Mouse (Mus musculus) liver, adult 2 months (tissue): Measurements from ENCODE around the gene Gm21411. TPM values are rescaled to one million over a fixed set of nuclear protein-coding genes. Genes with fewer than 3 reads are reported as not detected.

Experiments used
- polyA plus RNA-seq: library from polyadenylated mRNA; depleted of rRNA; stranded (reverse); fragments of >200 nt; gene quantifications from 2 replicates; pipeline ENCODE4 v1.2.3, GENCODE M21; 2012; rRNA removed
- total RNA-seq: library from RNA; depleted of rRNA; stranded (reverse); fragments of >200 nt; gene quantifications from 2 replicates; pipeline ENCODE4 v1.2.3, GENCODE M21; 2014; rRNA removed

Gene Gm21411
- total and polyA plus RNA-seq, 2 experiments: not detected

Other genes starting within 250 kb of the Gm21411 start
- gene Zfp989, start 62.4 kb upstream of the Gm21411 start, total RNA-seq: not detected in 2 replicates
- not detected in 2 replicates for gene Zfp989, start 62.4 kb upstream of the Gm21411 start, polyA plus RNA-seq
- not detected in 2 replicates for gene Rex2, start 112.3 kb upstream of the Gm21411 start, total RNA-seq
- gene Rex2, start 112.3 kb upstream of the Gm21411 start, polyA plus RNA-seq: not detected in 2 replicates
- 1.1 TPM in 2 replicates for gene Zfp991, start 222.4 kb upstream of the Gm21411 start, total RNA-seq
- 0.05 TPM in 1 of 2 replicates, not detected in the other for gene Zfp991, start 222.4 kb upstream of the Gm21411 start, polyA plus RNA-seq